Mouse (Mus musculus) colon, adult 2 months (tissue): Measurements from ENCODE around the gene Gm6309. TPM values are rescaled to one million over a fixed set of nuclear protein-coding genes. Genes with fewer than 3 reads are reported as not detected.

ENCODE experiments used
- polyA plus RNA-seq: library from polyadenylated mRNA; depleted of rRNA; stranded (reverse); fragments of >200 nt; gene quantifications from 2 replicates; pipeline ENCODE4 v1.2.3, GENCODE M21; 2012; rRNA removed

The Gm6309 gene
- polyA plus RNA-seq: not detected in 2 replicates

DNA sequence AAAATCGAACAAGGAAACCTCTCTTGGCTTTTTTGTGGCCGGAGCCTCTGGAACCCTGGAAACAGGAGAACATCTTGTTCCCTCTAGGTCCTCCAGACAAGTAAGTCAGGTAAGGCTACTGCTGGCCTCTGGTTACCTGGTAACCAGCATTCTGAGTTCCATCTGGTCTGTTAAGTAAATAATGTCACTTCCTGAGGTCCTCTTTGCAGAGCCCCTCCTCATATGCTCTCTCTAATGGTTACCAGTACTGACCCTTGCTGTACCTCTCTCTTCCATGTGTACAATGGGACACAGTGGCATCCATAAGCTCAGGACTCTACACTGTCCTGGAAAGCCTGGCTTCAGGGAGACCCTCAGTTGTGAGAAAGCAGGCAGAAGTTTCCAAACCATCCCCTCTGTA, at the start of gene Gm6309:
Gene Gm6309 (minus strand): TSS at position 101 of the 400 bp plus-strand sequence.

GRCm38 (mm10) chr5:146185204-146185603, 14.7 kb upstream of the Gm6309 start, which contains the start of gene 1700001J03Rik:
TSS of gene 1700001J03Rik (minus strand) at chr5:146185304.

GRCm38 (mm10) chr5:146160439-146160838, 10.1 kb downstream of the Gm6309 start, which contains the start of gene Gm5565:
TSS of gene Gm5565 (minus strand) at chr5:146160539.

Other genes starting within 250 kb of the Gm6309 start
- gene Cyp3a25, start 161.1 kb downstream of the Gm6309 start, polyA plus RNA-seq: 0.09 TPM in 1 of 2 replicates, not detected in the other
- gene Cyp3a59, start 91.5 kb downstream of the Gm6309 start, polyA plus RNA-seq: not detected in 2 replicates
- gene Gm5565, start 10.2 kb downstream of the Gm6309 start, polyA plus RNA-seq: not detected in 2 replicates
- 0.37 TPM in 2 replicates for gene 1700001J03Rik, start 14.6 kb upstream of the Gm6309 start, polyA plus RNA-seq
- 16.6 and 17.4 TPM in 2 replicates for gene Rnf6, start 50.8 kb upstream of the Gm6309 start, polyA plus RNA-seq
- gene Cdk8, start 60.5 kb upstream of the Gm6309 start, polyA plus RNA-seq: 44.6 and 48.0 TPM in 2 replicates
- 2.6 and 2.8 TPM in 2 replicates for gene Wasf3, start 214.3 kb upstream of the Gm6309 start, polyA plus RNA-seq